Mouse (Mus musculus): Measurements from ENCODE around the gene Coq10a.
"Not testable (repeated sequence)": the region's sequence is repeated elsewhere in the genome, so short reads cannot be mapped to it uniquely, and the experiment has no call there.

DNA sequence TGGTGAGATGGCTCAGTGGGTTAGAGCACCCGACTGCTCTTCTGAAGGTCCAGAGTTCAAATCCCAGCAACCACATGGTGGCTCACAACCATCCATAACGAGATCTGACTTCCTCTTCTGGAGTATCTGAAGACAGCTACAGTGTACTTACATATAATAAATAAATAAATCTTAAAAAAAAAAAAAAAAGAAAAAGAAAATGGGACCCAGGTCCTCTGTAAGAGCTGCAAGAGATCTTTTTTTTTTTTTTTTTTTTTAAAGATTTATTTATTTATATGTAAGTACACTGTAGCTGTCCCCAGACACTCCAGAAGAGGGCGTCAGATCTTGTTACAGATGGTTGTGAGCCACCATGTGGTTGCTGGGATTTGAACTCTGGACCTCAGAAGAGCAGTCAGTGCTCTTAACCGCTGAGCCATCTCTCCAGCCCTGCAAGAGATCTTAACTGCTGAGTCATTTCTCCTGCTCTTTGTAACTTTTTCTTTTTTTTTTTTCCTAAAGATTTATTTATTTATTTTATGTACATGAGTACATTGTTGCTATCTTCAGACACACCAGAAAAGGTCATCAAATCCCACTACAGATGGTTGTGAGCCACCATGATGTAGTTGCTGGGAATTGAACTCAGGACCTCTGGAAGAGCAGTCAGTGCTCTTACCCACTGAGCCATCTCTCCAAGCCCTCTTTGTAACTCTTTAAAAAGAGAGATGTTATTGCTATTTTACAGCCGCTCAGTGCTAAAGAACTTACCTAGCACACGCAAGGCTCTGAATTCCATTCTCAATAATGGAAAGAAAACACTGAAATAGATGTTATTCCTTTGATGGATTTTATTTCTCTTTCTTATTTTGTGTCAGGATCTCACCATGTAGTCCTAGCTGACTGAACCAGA is 36.2 kb downstream of the Coq10a start:
- TF ChIP-seq EP300 (optimal IDR thresholded peaks at IDR 0.05); CTCF (IDR thresholded peaks at IDR 0.05; ENCODE audit: low read depth): not testable (repeated sequence)
